Mouse (Mus musculus): ENCODE results near the gene Rgs7bp. TPM values are rescaled to one million over a fixed set of nuclear protein-coding genes. Genes with fewer than 3 reads are reported as not detected.
"Not testable (repeated sequence)": the region's sequence is repeated elsewhere in the genome, so short reads cannot be mapped to it uniquely, and the experiment has no call there.

Gene Rgs7bp
- polyA plus RNA-seq, 1 experiment: 0.72 TPM

GRCm38 (mm10) chr13:104916106-104916505, 138.6 kb downstream of the Rgs7bp start:
- Histone ChIP-seq H3K4me1 (ENCODE audit: control insufficient read depth, insufficient read depth, low read length) (no peaks in the 10 kb centered on the region), H3K27ac (ENCODE audit: insufficient read depth, low read length) (no peak overlapping the region), H3K4me3 (ENCODE audit: insufficient read depth, low read length) (no peak overlapping the region)
- TF ChIP-seq CTCF (IDR thresholded peaks at IDR 0.05; ENCODE audit: borderline replicate concordance, insufficient read depth, low read length) (no peak), POLR2A (IDR thresholded peaks at IDR 0.05; ENCODE audit: low read depth, low read length) (no peak)

- H3K4me1 ChIP-seq (ENCODE audit: control insufficient read depth, insufficient read depth, low read length): no peaks in the 10 kb centered on the region
- H3K4me3 ChIP-seq (ENCODE audit: insufficient read depth, low read length): no peak overlapping the region
- TF ChIP-seq POLR2A (IDR thresholded peaks at IDR 0.05; ENCODE audit: low read depth, low read length) (no peak), CTCF (IDR thresholded peaks at IDR 0.05; ENCODE audit: borderline replicate concordance, insufficient read depth, low read length) (no peak)
- H3K27ac ChIP-seq (ENCODE audit: insufficient read depth, low read length): no peak overlapping the region
These were observed 140.3 kb downstream of the Rgs7bp start for GRCm38 (mm10) chr13:104914288-104914895.

- H3K27ac ChIP-seq (ENCODE audit: insufficient read depth, low read length); H3K4me3 ChIP-seq (ENCODE audit: insufficient read depth, low read length); H3K4me1 ChIP-seq (ENCODE audit: control insufficient read depth, insufficient read depth, low read length): not testable (repeated sequence)
These were observed 143.1 kb downstream of the Rgs7bp start for GRCm38 (mm10) chr13:104911626-104912025.

- not testable (repeated sequence) for H3K4me1 ChIP-seq (ENCODE audit: control insufficient read depth, insufficient read depth, low read length); H3K27ac ChIP-seq (ENCODE audit: insufficient read depth, low read length); H3K4me3 ChIP-seq (ENCODE audit: insufficient read depth, low read length)
These were observed 143.7 kb downstream of the Rgs7bp start for GRCm38 (mm10) chr13:104911006-104911405.

GRCm38 (mm10) chr13:104908691-104909090, 146.0 kb downstream of the Rgs7bp start:
- TF ChIP-seq CTCF (IDR thresholded peaks at IDR 0.05; ENCODE audit: borderline replicate concordance, insufficient read depth, low read length) (no peak), POLR2A (IDR thresholded peaks at IDR 0.05; ENCODE audit: low read depth, low read length) (no peak)
- Histone ChIP-seq H3K4me3 (ENCODE audit: insufficient read depth, low read length) (no peak overlapping the region), H3K27ac (ENCODE audit: insufficient read depth, low read length) (no peak overlapping the region), H3K4me1 (ENCODE audit: control insufficient read depth, insufficient read depth, low read length) (no peaks in the 10 kb centered on the region)

Other genes starting within 250 kb of the Rgs7bp start
- 17.6 and 21.3 TPM in 2 replicates for gene Cwc27, start 237.8 kb downstream of the Rgs7bp start, polyA plus RNA-seq (2011; ENCODE audit: insufficient read length, low read depth, missing spikeins)
- gene Shisal2b, start 191.0 kb downstream of the Rgs7bp start, polyA plus RNA-seq (2011; ENCODE audit: insufficient read length, low read depth, missing spikeins): not detected in 2 replicates
- gene 4933425L06Rik, start 27.2 kb upstream of the Rgs7bp start, polyA plus RNA-seq (2011; ENCODE audit: insufficient read length, low read depth, missing spikeins): not detected in 2 replicates
- 0.50 and 1.3 TPM in 2 replicates for gene Rnf180, start 239.9 kb upstream of the Rgs7bp start, polyA plus RNA-seq (2011; ENCODE audit: insufficient read length, low read depth, missing spikeins)

All from embryonic fibroblast, embryonic 13.5 days (primary cell).